Mouse (Mus musculus) sigmoid colon, adult 10 weeks (tissue): ENCODE results near the gene Trpc2. TPM values are rescaled to one million over a fixed set of nuclear protein-coding genes. Genes with fewer than 3 reads are reported as not detected.

Experiments
- polyA plus RNA-seq: library from polyadenylated mRNA; stranded (reverse); fragments of 350-450 nt; fragmentation: Illumina TruSeq; extraction: RNeasy Lipid Tissue Mini Kit (QIAGEN cat#74804); gene quantifications from one replicate; pipeline ENCODE4 v1.2.3, GENCODE M21; 2014; ENCODE audit warnings: low read depth, low replicate concordance

Gene Trpc2
- not detected for polyA plus RNA-seq

DNA sequence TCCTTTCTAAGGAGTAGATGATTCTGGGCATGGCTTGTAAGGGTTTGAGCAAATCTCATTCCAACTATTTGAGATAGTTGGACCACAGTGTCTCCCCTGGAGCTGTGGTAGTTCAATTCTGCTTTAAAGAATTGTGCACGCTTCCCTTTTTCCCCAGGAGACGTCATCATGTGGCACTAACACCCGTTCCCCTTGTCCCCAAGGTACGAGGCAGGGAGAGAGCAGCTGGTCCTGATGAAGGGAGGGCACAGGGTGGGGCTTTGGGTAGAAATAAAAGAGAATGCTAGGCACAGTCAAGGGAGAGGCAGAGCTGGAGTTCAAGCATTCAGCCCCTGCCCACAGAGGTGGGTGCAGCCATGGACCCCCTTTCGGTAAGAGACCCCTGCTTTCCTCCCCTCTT is at the start of gene Trpc2:
Gene Trpc2, plus strand, starts transcription at position 301 of the 400 bp plus-strand sequence.

DNA sequence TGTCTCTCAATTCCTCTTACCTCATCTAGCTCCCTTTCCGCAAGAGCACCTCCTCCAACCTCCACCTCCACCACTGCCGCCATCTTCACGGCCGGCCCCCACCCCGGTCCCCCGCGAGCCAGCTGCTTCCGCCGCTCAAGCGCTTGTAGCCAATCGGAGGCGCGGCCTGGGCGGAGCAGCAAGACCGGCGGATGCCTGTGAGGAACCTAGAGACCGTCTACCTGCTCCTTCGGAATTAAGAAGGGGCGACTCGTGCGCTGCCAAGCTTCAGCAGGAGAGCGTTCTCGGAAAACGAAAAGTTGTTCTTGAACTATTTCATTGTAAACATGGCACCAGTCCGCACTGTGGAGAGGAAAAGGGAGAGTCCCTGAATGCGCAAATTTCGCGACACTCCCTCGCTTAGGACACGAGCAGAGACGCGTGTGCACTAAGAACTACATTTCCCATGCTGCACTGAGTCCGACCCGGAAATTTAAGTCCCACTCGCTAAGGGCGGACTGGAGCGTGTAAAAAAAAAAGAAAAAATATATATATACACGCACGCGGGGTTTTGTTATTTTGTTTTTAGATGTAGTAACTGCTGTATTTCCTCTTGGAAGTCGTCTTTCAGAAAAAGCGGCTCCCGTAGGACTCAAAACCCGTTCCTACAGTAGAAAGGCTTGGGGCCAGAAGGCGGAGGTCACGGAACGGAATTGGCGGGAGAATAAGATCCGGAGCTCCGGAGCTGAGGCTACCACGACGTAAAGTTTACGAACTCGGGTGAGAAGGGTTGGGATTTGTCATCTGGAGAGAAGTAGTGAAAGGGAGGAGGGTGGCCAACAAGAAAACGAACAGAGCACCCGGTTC is 17.6 kb upstream of the Trpc2 start, which contains the start of the genes Rnf121, Xndc1 and Xntrpc:
Gene Rnf121, minus strand, starts transcription at position 424 of the 846 bp plus-strand sequence.
Gene Xndc1, plus strand, starts transcription at position 466 of the 846 bp plus-strand sequence.
Gene Xntrpc, plus strand, starts transcription at position 668 of the 846 bp plus-strand sequence.

DNA sequence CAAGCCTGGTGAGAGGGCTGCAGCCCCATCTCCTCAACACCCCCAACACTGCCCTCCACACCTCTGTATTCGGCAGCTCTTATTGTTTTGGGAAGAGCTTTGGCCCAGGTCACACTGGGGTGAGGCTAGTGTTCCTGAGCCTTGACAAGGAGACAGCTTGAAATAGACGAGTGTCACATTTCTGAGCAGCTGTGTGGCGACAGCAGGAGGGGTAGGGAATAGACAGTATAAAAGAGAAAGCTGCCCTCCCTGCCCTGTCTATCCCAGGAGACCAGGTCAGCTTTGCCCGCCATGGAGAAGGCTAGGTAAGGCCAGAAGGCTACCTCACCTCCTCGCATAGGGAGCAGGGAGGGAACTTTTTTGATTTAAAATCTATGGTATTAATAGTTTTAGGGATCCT is 18.6 kb downstream of the Trpc2 start, which contains the start of gene Art1:
Gene Art1, plus strand, starts transcription at position 257 of the 400 bp plus-strand sequence.

DNA sequence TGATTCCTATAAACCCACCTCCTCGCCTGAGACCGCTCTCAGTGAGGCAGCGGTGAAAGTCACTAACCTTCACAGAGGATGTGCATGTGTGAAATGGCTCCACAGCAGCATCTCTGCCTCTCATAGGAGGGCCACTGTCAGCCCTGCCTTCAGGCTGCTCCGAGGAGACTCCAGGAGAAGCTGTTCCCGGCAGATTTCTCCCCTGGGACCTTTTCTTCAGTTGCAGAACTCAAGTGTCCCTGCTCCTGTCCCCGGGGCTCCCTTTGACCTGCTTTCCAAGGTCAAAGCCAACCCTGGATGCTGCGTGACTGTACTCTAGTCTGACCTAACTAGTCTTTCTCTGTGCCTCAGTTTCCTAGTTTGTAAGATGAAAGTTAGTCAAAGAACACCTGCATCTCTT is 26.3 kb downstream of the Trpc2 start, which contains the start of gene Art5:
Gene Art5, minus strand, starts transcription at position 319 of the 400 bp plus-strand sequence.

DNA sequence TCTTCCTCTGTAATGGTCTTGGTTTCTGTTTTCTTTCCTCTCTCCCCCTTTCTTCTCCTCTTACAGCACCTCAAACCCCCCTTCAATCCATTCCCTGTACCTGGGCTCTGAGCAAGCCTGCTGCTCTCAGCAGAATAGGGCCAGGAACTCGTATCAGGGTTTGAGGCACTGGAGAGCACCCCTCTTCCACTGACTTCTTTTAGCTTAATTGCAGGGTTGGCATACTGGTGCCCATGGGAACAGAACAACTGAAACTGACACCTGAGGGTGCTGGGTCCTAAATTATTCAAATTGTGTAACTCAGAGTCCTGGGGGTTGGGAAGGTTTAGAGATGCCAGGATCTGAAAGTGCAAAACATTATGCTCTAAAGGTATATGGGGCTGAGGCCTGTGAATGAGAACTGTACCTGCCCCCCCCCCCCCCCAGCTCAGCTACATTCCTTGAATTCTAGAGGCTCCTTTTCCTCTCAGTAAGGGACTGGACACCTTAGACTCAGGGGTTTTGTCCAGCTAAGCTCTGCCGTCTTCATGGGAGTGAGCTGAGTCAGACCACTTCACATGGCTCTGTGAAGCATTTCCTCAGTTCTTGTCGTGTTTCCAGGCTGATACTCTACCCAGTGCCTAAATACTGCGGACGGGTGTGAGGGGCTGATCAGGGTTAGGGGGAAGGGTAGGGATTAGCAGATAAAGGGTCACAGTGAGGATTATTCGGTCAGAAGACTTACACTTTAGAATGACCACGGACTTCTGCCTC is 33.8 kb downstream of the Trpc2 start, which contains the start of gene Chrna10:
Gene Chrna10, minus strand, starts transcription at position 250 of the 753 bp plus-strand sequence.

Other genes starting within 250 kb of the Trpc2 start
- gene Inppl1, start 244.9 kb upstream of the Trpc2 start, polyA plus RNA-seq = 37.8 TPM
- 1.2 TPM for gene Folr2, start 225.9 kb upstream of the Trpc2 start, polyA plus RNA-seq
- gene Anapc15, start 219.4 kb upstream of the Trpc2 start, polyA plus RNA-seq = 10.9 TPM
- not detected for gene Folr1, start 212.3 kb upstream of the Trpc2 start, polyA plus RNA-seq
- 11.3 TPM for gene Lamtor1, start 177.2 kb upstream of the Trpc2 start, polyA plus RNA-seq
- not detected for gene Tomt, start 176.8 kb upstream of the Trpc2 start, polyA plus RNA-seq
- gene Lrrc51, start 149.2 kb upstream of the Trpc2 start, polyA plus RNA-seq = 5.4 TPM
- gene Numa1, start 149.0 kb upstream of the Trpc2 start, polyA plus RNA-seq = 86.8 TPM
- gene Il18bp, start 64.4 kb upstream of the Trpc2 start, polyA plus RNA-seq = 8.7 TPM
- 18.5 TPM for gene Rnf121, start 17.6 kb upstream of the Trpc2 start, polyA plus RNA-seq
- gene Xndc1, start 17.6 kb upstream of the Trpc2 start, polyA plus RNA-seq = 17.0 TPM
- 0.25 TPM for gene Xntrpc, start 17.4 kb upstream of the Trpc2 start, polyA plus RNA-seq
- gene Art1, start 18.6 kb downstream of the Trpc2 start, polyA plus RNA-seq = not detected
- not detected for gene Art5, start 26.4 kb downstream of the Trpc2 start, polyA plus RNA-seq
- gene Chrna10, start 33.7 kb downstream of the Trpc2 start, polyA plus RNA-seq = not detected
- gene Nup98, start 127.1 kb downstream of the Trpc2 start, polyA plus RNA-seq = 44.0 TPM
- 94.1 TPM for gene Pgap2, start 127.1 kb downstream of the Trpc2 start, polyA plus RNA-seq
- gene Rhog, start 172.9 kb downstream of the Trpc2 start, polyA plus RNA-seq = 3.7 TPM
- gene Stim1, start 184.7 kb downstream of the Trpc2 start, polyA plus RNA-seq = 23.3 TPM